Mouse (Mus musculus): ENCODE results near the gene Thsd7a. TPM values are rescaled to one million over a fixed set of nuclear protein-coding genes. Genes with fewer than 3 reads are reported as not detected.

Thsd7a gene
- total RNA-seq (2022) = 10 to 100 TPM; 34.8 to 39.3 (median 36.4) TPM

DNA sequence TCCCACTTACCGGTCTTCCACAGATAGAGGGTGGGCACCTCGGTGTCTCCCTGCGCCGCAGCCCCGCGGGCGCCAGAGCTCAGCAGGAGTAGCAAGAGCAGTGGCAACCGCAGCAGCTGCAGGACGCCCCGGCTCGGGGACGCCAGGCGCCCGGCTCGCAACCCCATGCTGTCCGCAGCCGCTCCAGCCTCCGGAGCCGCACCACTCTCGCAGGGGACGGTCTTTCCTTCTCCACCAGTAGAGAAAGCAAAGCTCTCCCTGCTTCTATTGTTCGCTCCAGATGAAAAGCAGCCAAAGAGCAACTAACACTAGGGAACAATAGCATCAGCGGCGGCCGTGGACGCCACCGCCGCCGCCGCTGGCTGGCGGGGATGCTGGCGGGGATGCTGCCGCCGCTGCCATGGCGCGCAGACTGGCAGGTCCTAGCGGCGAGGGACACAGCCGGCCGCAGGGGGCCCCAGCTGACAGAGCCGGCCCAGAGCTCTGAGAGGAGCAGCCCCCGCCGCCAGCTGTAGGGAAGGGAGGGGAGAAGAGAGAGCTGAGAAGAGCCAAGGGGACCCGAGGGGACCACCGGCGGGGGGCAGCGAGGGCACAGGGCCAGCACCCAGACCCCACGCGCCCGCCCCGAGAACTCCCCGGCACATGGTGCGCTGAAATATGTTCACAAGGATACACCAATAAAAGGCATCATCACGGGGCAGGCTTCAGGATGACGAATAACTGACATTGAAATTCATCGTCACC, at the start of gene Thsd7a:
Thsd7a (minus strand) TSS at position 624 of the 744 bp plus-strand sequence.
- peak; percentile 32 to 51 for DNase-seq (ENCODE audit: low spot score in 2 of 2)

DNA sequence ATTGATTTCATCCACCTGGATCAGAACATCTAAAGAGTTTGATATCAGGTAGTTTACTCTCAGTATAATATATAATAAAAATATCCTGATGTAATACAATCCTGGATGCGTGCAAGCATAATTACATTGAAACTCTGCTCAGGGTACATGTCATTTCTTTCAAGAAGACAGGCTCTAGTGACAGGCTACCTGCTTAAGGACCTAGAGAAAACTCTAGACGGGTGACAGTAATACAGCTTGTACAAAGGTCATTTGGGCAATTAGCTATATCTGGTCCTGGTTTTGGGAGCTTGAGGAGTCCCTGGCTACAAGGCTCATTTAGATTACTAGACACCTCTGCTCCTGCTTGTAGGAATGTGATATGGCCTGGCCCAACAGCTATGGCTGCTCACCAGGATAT, 37.9 kb upstream of the Thsd7a start:
- no peak for DNase-seq (ENCODE audit: low spot score in 2 of 2)

DNA sequence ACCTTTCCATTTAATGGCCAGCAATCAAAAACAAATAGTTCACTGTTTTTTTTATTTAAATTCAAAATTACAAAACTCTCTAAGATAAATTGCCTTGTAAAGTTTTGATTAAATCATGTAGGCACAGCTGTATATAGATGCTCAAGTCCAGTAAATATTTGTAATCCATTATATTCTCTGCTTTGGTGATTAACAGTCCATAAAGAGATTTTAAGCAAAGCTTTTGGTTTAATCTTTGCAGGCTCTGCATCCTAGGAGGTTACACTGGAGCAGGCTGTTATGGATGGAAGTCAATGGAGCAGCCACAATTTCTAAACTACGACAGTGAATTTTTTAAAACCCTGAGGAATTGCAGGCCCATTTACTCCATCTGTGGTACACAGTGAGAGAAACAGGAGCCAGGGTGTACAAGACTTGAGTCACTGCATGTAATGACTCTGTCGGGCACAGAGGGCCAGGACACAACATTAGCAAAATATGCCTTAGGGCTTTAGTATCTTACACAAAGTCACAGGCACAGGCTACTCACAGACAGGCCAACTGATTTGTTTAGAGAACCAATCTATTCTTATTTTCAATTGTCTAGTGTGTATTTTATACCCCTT, 37.3 kb upstream of the Thsd7a start:
- DNase-seq (ENCODE audit: low spot score in 2 of 2) = no peak

DNA sequence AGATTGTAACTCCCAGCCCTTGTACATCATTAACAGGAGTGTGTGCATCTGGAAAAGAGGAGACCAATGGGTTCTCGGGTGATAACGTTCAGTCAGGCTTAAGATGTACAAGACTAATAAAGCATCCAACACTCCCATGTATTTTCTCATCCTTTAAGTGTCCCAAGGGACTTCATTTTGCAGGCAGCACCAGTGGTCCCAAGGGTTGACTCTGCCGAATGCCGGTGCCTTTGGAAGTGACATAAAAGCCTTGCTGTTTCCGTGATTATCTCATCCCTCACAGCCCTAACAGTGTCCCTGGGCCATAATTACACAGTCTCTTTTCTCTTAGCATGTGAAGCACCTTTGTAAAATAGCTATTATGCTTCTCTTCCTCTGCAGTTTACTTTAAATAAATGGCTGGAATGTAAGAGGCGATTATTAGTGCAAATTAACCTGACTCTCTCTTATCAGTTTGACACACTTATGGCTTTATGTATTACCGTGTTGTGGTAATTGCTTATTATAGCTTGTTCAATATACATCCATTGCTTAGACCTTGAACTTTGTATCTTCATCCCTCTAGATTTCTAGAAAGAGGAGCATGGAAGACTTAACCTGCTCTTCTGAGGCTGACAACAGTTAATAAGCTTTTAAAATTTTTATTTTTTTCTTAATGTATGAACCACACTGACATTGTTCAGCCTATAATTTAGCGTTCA, 35.9 kb upstream of the Thsd7a start:
- no peak for DNase-seq (ENCODE audit: low spot score in 2 of 2)

DNA sequence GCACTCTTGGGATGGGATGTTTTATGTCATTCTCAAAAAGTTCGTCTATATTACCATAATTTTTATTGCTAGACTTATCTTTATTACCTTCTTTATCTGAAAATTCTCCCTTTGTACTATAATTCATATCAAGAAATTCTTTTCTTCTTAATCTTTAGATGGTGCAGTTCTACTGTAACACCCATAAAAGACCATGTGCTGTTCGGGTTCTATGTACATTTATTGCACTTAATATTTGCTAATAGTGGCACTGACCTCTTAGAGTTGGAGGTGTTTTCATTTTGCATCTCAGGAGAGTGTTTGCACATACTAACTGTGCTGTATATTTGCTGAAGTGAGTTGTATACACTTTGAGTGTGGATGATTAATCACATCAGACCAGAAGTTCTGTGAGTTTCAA, 23.6 kb upstream of the Thsd7a start:
- DNase-seq (ENCODE audit: low spot score in 2 of 2) = no peak

DNA sequence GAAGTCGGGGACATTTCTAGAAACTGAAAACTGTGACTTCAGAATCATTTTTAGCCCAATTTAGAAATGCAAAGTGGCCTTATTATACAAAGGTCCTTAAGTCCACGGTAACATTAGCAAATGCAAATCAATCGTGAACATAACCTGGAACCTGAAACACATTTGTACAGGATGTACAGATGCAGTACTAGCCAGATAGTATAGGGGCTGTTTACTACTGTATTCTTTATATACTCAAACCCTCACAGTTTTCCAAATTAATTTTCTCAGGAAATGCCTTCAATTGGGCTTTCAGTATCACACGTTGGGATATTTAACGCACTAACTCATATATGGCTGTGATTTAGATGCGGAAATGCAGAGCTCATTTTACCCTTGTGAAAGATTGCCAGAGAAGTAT, 16.0 kb upstream of the Thsd7a start:
- DNase-seq (ENCODE audit: low spot score in 2 of 2) = no peak

DNA sequence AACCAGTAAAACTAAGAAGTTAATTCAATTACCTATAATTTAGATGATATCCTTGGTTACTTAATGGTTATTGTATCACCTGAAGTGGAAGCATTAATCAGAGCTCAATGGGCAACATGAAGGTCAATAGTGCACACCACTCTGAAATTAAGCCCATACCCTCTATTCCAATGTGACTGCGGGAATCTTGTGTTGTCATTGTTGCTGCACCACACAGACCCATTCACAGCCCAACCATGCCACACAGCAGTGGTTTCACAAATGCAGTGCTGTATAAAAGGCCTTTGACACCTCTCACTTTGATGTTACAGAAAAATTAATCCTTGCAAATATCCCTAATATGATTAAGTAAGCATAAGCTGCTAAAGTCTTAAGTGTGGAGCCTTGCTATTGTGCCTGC, 15.4 kb upstream of the Thsd7a start:
- DNase-seq (ENCODE audit: low spot score in 2 of 2) = no peak

DNA sequence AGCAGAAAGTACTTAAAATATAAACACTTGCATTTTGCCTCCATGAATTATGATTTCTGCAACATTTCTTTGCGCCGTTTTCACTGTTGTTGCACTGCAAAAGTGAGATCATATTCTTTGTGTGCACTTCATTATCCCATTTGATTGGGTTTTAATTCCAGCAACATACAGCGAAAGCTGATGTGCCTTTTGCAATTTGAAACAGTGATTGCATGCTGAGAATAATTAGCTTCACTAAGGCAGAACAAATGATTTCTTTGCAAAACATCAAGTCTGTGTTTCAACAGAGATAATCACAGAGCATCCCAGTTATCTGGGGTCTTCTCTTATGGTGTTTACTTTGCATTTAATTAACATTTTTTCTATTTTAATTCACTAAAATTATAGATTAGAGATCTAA, 14.6 kb upstream of the Thsd7a start:
- no peak for DNase-seq (ENCODE audit: low spot score in 2 of 2)

DNA sequence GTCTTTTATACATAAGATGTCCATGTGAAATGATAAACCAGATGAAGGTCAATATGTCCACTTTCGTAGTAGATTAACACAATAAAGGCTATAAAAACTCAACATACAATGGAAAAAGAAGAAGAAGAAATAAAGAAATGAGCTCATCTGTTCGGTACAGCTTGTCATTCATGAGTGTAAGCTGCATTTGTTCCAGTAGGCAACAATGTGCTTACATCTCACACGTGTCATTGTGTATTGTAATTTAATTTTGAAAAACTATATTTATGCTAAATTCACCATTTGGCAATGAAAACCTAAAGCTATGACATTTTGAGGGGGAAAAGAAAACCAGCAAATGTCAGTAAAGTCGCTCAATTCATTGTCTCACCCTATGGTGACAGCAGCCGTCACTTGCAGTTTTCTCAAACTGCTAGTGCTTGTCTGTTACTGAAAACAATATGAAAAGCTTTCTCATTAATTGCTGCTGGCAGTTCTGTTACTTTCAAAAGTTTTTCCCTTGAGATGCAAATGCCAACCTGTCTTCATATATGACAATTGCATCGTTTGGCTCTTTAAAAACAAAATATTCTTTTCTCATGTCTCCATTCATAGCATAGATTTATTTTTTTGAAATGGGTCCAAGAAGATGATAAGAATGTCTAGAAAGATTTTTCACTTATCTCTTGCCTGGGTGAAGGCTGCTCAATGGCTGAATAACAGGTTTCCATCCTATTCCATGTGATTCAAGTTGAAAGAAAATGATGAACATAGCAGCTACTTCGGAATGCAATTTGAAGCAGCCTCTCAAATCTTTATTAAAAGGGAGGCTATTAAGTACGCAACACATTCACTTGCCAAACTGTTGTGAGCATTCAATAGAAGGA, 10.4 kb upstream of the Thsd7a start:
- DNase-seq (ENCODE audit: low spot score in 2 of 2) = no peak

DNA sequence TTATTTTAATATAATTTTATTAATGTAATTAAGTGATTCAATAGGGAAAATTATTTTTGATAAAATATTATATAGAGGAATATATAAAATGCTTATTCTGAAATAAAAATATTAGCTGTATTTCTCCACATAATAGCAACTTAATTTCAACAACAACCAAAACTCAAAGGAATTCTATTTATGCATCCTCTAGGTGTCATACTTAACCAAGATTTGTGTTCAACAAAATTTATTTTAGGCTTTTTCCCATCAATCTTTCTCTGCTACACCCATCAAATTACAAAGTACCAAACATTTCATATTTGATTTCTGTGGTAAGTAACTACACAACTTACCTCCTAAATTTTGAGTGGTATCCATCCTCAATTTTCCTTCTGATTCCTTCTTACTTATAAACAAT, 3.1 kb upstream of the Thsd7a start:
- no peak for DNase-seq (ENCODE audit: low spot score in 2 of 2)

DNA sequence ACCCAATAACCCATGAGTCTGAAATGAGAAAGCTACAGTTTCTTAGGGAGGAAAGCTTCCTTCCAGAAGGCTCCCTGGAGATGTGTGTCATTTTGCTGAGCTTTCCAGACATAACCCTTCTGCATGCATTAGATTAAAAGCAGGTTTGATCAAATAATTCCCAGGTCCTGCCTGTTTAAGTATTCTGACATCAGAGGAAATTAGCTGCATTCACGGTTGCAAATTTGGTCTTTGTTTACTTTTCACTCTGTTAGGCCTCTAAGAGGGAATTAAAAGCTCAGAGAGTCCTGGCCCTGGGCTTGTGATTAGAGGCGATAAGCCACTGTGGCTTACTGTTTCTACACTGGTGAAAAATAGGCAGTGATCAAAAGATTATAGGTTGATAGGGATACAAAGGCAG, 1.2 kb upstream of the Thsd7a start:
- DNase-seq (ENCODE audit: low spot score in 2 of 2) = no peak

DNA sequence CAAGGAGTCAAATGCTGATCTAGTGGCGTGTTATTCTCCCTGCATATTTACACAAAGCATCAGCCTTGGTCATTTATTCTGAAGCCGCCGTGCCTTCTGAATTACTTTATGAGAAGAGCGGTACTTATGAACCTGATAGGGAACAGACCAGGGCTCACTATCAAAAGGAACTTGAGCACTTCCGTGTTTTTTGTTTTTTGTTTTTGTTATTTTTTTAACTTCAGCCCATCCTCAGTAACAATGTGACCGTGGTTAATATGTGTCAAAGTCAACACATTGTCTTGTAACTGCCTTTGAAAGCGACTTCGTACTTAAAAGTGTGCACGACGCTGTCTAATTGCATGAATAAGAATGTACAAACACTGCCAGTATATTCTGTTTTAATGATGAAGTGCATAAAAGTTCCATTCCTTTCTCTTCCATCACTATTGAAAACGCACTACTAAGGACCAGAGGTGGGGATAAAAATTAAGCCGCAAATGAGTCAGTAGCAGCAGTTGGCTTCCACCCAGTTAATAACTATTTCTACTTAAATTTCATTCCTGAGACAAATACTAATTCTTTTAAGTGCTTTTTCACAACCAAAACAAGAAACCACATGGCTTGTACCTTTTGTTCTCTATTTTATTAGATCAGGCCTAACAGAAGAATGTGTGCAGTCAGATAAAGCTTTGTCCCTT, 461 bp upstream of the Thsd7a start:
- DNase-seq (ENCODE audit: low spot score in 2 of 2) = no peak

DNA sequence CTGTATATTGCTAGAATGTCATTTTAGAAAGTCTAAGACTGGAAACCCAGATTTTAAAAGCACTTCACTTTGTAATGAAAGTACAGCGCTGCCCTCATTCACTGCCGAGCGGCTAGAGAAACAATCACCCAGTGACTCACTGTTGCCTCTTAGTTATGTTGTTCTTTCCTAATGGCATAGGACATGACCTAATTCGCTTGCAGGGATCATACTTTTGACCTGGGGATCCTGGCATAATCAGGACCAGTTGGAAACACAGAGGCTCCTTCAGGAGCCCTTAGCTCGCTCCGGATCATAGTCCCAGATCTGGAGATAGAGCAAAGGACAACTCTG, 790 bp downstream of the Thsd7a start:
- no peak for DNase-seq (ENCODE audit: low spot score in 2 of 2)

DNA sequence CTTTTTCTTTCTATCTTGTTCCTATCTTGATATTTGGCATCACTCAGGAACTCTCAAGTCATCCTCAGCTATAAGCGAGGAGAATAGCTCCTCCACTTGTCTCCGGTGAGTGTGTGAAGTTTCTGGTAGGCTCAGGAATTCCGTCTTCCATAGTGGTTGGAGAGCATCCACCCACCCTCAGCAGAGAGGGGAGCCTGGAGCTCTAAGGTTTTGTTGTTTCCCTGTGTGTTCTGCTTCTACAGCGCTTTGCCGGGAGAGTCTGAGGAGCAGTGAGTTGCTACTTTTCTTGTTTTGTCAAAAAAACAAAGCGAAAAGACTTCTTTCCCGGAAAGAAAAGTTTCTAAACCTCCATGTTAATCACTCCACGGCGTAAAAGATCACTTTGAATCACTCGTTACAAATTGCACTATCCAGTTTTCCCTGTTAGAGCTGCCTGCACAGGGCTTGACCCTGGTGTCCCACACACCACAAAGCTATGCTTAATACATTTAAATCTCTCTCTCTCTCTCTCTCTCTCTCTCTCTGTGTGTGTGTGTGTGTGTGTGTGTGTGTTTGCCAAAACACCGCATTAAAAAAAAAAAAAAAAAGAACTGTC, 1.3 kb downstream of the Thsd7a start:
- peak in 1 of 2 experiments; percentile 8 for DNase-seq (ENCODE audit: low spot score in 2 of 2)

DNA sequence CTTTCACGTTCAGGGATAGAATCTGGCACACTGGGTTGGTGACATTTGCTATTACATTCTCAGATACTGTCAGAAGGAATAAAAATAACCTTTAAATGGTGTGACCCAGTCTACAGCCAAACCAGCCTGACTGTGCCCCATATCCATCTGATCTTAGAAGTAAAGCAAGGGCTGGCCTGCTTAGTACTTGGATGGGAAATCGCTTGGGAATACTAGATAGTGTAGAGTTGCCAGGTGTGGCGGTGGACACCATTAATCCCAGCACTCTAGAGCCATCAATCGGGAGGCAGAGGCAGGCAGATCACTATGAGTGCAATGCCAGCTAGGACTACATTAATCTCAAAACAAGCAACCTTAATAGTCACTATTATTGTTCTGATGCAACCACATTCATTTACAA, 6.4 kb downstream of the Thsd7a start:
- DNase-seq (ENCODE audit: low spot score in 2 of 2) = no peak

DNA sequence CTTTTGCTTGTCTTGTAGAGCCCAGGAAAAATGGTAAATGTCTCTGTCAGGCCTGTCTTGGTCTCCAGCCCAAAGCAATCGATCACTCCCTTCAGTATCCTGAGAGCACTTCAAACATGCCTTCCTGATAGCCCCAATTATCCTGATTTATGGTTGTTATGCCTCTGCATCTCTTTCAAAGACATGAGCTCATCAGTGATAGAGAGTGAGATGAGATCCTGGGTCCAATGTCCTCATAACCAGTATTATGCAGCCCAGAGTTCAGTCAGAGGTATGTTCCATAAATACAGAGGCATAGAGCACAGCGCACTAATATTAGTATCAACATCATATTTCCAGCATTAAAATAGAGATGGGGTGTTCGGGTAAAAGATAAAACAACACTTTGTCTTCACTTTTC, 15.3 kb downstream of the Thsd7a start:
- DNase-seq (ENCODE audit: low spot score in 2 of 2) = no peak

DNA sequence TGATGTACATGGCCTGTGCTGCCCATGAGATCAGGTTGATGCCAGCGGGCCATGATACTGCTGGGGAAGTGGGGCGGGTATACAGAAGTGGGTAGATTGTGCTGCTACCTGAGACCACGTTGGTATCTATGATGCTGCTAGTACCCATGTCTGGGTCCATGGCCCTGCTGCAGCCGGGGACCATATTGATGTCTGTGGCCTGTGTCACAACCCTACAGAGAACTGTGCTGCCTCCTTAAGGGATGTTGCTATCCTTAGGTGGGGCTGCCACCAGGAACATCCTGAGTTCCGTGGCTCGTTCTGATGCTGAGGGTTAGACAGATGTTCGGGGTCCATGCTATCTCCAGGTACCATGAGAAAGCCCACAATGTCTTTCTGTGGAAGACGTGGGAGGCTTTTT, 33.1 kb downstream of the Thsd7a start:
- no peak for DNase-seq (ENCODE audit: low spot score in 2 of 2)

DNA sequence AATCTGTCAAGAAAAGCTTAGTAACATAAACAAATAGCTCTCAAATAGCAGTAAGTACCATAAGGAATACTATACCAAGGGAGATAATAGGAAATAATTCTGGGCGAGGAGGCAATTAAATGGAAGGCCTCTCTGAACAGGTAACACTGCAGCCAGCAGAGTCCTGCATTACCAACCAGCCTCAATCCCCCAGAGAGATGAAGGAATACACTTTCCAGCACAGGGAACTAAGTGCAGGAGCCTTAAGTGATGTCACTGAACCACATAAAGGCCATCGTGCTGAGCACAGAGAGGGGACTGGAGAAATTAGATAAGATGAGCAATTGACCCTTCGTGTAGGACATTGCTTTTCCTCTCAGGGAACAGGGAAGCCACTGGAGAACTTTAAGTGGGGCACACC, 36.6 kb downstream of the Thsd7a start:
- DNase-seq (ENCODE audit: low spot score in 2 of 2) = no peak

DNA sequence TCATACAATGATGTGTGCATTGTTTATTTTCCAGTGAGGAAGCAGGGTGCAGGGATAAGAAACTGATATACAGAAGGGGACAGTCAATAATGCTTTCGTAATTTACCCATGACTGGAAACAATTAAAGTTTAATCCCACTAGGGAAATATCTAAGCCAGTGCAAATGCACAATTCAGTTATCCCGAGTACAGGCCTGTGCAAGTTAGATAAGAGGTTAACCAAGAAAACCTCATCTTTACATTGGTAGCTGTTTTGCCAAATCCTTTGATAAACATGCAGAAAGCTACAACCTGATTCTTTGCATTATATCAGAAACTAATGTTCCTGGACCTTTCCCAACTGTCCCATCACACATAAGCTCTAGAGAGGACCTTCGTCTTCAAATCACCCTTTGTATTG, 46.3 kb downstream of the Thsd7a start:
- no peak for DNase-seq (ENCODE audit: low spot score in 2 of 2)

DNA sequence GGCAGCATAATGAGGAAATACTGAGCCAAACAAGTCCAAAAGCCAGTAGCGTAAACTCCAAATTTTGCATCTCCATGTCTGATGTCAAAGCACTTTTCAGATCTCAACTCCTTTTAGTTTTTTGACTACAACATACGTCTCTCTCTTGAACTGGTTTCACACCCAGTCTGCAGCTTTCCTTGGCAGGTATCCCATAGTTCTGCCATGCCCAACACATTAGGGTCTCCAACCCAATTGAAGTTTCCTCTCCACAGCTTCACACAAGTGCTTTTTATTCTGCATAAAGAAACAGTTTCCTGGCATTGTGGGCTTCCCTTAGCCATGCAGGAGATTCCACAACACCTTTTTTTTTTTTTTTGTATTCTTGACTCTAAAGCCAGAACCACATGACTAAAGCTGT, 50.1 kb downstream of the Thsd7a start:
- DNase-seq (ENCODE audit: low spot score in 2 of 2) = no peak

DNA sequence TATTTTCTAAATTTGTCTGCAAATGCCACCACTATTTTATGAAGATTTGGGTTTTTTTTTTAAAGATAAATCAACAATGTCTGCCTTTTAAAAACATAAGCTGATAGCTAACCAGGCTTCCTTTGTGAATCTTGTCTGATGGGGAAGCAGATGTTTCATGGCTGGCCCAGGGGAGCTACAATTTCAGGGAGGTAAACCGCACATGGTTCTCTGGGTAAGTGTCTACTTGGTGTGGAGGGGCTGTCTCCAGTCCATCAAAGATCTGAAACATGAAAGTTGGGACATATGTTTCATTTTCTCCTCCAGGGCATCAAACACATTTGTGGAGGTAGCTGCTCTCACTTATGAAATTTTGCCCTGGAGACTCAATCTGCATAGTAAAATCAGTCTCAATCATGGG, 55.5 kb downstream of the Thsd7a start:
- DNase-seq (ENCODE audit: low spot score in 2 of 2) = no peak
